Mouse (Mus musculus): ENCODE measurements around the gene Ksr1.
A peak's percentile ranks its signal among the peaks of the same experiment; 100 is the strongest.

Ksr1 gene

DNA sequence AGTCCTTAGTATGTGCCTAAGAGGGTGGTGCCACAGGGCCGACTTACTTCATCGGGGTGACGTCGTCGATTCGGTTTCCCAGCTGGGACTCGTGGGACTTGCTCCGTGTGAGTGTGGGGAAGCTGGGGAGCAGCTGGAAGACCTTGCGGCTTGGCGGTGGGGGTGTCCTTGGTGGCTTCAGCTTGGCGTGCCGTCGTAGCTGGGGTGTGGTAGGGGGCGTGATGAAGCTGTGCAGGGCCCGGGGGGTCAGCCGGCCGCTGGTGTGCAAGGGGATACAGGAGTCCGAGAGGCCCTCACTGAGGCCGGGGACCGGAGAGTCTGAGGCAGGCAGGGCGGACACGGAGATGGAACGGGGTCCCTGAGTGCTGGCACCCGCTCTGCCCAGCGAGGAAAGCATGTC is 101.4 kb downstream of the Ksr1 start:
- DNase-seq (ENCODE audit: low read depth), result no peak

DNA sequence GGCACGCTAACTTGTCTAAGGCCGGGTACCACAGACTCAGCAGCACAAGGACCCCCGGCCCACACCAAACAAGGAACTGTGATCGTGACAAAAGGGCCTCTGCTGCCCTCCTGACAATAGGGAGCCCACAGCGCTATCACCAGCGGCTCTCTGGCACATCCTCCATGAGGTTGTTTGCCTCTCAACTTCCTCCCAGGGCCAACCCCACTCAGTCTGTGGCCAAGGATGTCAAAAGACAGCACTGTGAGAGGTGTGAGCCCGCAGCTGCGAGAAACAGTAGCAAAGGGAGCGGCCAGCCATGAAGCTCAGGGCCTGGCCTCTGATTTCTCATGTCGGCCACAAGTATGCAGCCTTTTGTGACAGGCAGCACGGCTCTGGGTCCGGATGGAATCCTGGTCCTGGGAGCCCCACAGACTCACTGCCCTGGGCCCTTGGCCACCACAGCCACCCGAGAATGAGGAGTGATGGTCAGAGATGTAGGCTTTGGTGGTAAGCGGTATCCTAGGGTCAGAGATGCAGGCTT is 104.2 kb downstream of the Ksr1 start:
- DNase-seq (ENCODE audit: low read depth), result no peak

GRCm38 (mm10) chr11:79039488-79039887 is 106.7 kb downstream of the Ksr1 start:
- DNase-seq (ENCODE audit: low read depth), result no peak

- DNase-seq (ENCODE audit: low read depth), result no peak
These were observed 108.7 kb downstream of the Ksr1 start for GRCm38 (mm10) chr11:79037555-79037954.

GRCm38 (mm10) chr11:79036324-79036723 is 109.9 kb downstream of the Ksr1 start:
- DNase-seq (ENCODE audit: low read depth), result no peak

DNA sequence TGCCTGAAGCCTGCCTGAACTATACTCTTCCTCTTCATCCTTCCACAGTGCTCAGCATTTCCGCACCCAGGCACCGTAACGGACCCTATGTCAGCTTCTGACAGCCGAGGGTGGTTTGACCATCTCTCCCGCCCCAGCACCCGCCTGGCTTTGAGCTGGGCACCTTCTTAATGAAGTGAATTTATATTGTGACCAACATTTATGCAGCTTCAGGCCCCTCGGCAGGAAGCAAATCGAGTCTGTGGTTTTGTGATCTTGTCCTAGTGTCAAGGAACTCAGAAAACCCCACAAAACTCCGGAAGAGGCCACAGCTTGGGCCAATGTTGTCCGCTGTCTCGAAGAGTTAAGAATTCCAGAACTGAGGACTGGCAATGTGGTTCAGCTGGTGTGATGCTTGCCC is 112.6 kb downstream of the Ksr1 start:
- DNase-seq (ENCODE audit: low read depth), result no peak

DNA sequence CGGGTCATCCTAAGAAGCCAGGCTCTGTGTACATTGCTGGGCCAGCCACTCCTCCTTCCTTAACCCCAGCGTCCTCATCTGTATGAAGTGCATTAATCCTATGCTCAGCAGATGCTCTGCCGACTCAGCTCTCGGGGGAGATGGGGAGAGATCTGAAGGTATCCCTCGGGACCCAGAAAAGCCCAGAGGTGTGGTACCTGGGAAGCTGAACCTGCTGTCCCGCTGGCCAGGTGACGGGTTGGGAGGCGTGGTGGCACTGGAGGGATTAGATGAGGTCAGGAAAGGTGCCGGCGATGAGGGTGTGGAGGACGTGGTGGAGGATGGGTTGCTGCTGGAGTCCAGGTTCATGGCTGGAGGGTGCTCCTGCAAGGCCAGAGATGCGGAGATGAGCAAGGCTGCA is 113.2 kb downstream of the Ksr1 start:
- no peak for DNase-seq (ENCODE audit: low read depth)

DNA sequence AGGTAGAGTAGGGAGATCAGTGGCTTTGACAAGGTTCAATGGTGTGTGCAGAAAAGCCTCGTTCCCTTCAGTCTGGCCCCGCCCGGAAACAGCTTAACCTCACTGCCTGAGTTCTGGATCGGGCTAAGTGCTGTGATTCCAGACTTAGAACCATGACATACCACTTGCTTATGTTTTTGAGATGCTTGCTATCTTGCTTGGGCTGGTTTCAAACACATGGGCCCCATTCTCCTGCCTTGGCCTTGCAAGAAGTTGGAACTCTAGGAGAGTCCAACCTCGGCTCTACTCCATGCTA is 114.8 kb downstream of the Ksr1 start:
- no peak for DNase-seq (ENCODE audit: low read depth)

DNA sequence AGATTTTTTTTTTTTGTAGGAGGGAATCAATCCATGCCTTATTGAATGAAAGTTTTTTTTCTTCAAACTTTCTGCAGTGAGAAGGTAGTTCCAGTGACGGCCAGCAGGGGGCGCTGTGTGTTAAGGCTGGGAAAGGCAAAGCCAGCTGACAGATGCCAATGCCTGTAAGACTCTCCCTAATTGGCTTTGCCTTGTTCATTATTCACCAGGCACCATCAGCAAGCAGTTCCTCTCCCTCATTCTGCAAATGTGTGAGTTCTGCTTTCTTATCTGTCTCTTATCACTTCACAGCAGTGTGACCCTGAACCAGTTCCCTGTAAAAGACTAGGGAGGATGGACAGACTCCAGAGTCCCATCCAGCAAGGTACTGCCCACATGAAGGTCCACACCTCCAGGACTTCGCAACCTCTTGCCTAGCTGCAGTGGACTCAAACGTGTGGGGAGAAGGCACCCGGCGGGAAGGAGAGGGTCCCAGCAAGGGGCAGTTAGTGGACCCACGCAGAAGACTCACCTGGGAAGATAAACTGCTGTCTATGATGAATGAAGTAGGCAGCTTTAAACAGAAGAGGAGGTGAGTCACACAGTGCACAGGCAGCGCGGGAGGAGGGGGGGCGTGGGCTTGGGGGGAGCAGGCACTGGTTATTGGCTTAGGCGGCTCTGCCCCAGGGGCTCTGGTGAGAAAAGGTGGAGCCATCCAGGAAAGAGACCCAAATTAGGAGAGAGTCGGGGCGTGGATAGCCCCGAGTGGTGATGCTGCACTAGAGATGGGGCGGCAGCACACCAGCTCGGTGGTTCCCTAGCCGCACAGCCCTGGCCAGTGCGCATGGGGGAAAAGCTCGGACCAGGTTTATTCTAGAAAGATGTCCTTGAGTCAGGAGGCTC is 115.4 kb downstream of the Ksr1 start:
- DNase-seq (ENCODE audit: low read depth), result peak; percentile 84

DNA sequence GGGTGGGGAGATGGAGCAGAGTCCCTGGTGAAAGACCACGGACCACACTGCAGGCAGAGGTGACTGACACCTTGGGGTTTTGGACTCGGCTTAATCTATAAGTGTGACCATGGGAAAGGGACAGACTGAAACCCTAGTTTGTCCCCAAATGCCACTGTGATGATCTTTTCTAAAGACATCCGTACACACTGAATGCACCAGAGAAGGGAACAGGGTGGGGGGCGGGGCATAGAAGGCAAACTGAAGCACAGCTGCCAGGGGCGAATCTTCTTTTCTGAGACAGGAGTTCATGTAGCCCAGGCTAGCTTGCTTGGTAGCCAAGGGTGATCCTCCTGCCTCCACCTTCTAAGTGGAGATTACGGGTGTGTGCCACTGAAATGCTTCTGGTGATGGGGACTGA is 122.5 kb downstream of the Ksr1 start:
- no peak for DNase-seq (ENCODE audit: low read depth)

DNA sequence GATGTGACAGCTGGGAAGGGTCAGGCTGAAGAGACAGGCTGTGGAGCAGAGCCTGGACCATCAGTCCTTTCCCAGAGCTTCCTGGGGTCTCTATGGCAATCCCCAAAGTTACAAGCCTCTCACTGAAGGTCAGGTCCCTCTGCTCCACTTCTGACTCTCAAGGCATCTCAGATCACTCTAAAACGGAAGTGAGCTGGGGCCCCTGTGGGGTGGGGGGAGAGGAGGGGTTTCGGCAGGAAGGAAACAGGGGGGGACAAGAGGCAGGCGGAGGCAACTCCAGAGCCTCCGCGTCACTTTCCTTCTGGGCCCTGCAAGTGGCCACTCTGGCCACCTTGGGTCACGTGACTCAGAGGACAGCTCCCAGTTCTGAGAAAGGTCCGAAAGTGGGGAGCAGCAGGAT is 122.9 kb downstream of the Ksr1 start:
- DNase-seq (ENCODE audit: low read depth), result peak; percentile 85

- peak; percentile 47 for DNase-seq (ENCODE audit: low read depth)
These were observed 123.4 kb downstream of the Ksr1 start for GRCm38 (mm10) chr11:79022836-79023235.

GRCm38 (mm10) chr11:79020535-79021045 is 125.6 kb downstream of the Ksr1 start:
- DNase-seq (ENCODE audit: low read depth), result no peak

GRCm38 (mm10) chr11:79019839-79020534 is 126.2 kb downstream of the Ksr1 start:
- peak; percentile 77 for DNase-seq (ENCODE audit: low read depth)

DNA sequence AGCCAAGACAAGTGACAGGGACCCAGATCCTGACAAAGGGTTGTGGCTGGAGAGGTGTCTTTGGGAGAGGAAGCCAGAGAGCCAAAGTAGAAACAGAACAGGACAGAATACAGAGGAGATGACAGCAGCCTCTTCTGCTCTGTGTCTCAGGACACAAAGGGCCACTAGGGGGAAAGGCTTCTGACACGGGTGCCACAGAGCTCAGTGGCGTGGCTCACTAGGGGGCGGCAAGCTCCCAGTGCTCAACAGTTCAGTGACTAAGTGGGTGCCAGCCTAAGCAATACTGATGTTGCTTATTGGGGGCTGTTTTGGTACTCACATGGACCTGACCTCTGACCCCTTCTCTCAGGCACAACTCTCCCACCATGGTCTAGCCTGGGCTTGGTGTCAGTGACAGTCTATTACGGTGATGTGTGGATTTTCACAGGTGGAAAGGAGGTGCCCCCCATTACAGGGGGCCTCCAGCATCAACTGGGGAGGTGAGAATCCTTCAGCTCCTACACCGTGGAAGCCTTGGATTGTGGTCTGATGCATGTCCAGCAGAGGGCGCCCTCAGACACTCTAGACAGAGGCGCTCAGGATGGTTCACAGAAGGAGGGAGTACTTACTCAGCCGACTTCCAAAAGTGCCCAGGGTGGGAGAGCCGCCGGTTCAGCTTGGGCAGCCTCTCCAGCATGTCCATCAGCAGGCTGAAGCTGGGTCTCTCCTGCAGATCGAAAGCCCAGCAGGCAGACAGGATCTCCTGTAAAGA is 127.1 kb downstream of the Ksr1 start:
- peak; percentile 90 for DNase-seq (ENCODE audit: low read depth)

GRCm38 (mm10) chr11:79017161-79017606 is 129.0 kb downstream of the Ksr1 start:
- DNase-seq (ENCODE audit: low read depth), result no peak

DNA sequence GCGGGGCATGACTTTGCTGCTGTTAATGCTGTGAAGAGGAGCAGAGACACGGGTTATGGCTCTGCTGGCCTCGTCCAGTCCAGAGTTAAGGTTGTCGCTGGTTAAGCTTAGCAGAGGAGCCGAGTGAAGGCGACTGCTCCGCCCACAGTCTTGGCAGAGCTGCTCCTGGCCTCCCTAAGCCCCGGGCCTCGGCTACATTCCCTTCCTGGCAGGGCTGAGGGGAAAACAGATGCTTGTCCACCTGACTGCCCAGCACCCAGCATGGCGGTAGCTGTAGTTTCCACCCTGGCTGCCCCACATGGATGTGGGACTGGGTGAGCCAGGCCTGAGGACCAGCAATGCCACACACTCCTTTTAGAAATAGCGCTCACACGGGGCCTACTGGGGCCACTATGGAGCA is 130.0 kb downstream of the Ksr1 start:
- DNase-seq (ENCODE audit: low read depth), result no peak

- DNase-seq (ENCODE audit: low read depth), result no peak
These were observed 130.5 kb downstream of the Ksr1 start for GRCm38 (mm10) chr11:79015660-79016215.

- DNase-seq (ENCODE audit: low read depth), result no peak
These were observed 131.4 kb downstream of the Ksr1 start for GRCm38 (mm10) chr11:79014602-79015325.

GRCm38 (mm10) chr11:79013806-79014205 is 132.4 kb downstream of the Ksr1 start:
- no peak for DNase-seq (ENCODE audit: low read depth)

DNA sequence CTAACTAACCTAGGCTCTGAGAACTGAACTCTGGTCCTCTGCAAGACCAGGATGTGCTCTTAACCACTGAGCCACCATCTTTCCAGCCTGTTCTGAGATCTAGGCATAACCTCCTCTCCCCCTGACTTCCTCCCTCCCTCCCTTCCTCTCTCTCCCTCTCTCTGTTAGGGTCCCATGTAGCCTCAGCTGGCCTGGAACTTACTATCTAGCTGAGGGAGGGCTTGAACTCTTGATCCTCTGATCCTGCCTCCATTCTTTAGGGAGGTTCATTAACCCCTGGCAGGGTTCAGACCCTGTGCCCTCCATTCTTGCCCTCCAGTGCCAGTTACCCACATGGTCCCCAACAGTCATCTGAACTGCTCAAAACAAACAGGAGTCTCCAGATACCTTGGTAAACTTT is 133.2 kb downstream of the Ksr1 start:
- DNase-seq (ENCODE audit: low read depth), result no peak

Measured in naive thymus-derived CD4-positive, alpha-beta T cell, adult 2 months (primary cell).